Mouse (Mus musculus) liver, embryonic 16.5 days (tissue): ENCODE data around the gene Slc2a6. TPM values are rescaled to one million over a fixed set of nuclear protein-coding genes. Genes with fewer than 3 reads are reported as not detected.

Experiments used
- ATAC-seq: fragments of 200-750 bp; cut with Nextera tagmentation; 2 replicates; pipeline ENCODE4 v1.8.0; 2017; ENCODE audit warnings: low read depth, mild to moderate bottlenecking, moderate number of reproducible peaks, moderate library complexity
- H3K27ac ChIP-seq: fragments of 300-500 bp; sonication (generic); 2 replicates; pipeline ENCODE4 v1.5.1; 2014; ENCODE audit warnings: mild to moderate bottlenecking, low read length
- H3K27me3 ChIP-seq: fragments of 300-500 bp; sonication (generic); 2 replicates; pipeline ENCODE4 v1.6.1; 2014; ENCODE audit warnings: low read depth, low read length, mixed read lengths; ENCODE audit not compliant: control insufficient read depth, insufficient read depth
- H3K36me3 ChIP-seq: fragments of 300-500 bp; sonication (generic); 2 replicates; pipeline ENCODE4 v1.6.1; 2014; ENCODE audit warnings: mild to moderate bottlenecking; ENCODE audit not compliant: control insufficient read depth, insufficient read depth
- H3K4me1 ChIP-seq: fragments of 300-500 bp; sonication (generic); 2 replicates; pipeline ENCODE4 v1.6.1; 2014; ENCODE audit warnings: low read depth, low read length, mixed read lengths; ENCODE audit not compliant: control insufficient read depth
- H3K4me2 ChIP-seq: fragments of 300-500 bp; sonication (generic); 2 replicates; pipeline ENCODE4 v1.6.1; 2014; ENCODE audit warnings: low read depth, low read length, mixed read lengths
- H3K4me3 ChIP-seq: fragments of 300-500 bp; sonication (generic); 2 replicates; pipeline ENCODE4 v1.5.1; 2014; ENCODE audit warnings: low read depth, mild to moderate bottlenecking, low read length
- H3K9ac ChIP-seq: fragments of 300-500 bp; sonication (generic); 2 replicates; pipeline ENCODE4 v1.6.1; 2014; ENCODE audit warnings: low read depth, low read length
- H3K9me3 ChIP-seq: fragments of 300-500 bp; sonication (generic); replicated peaks from 2 replicates; pipeline ENCODE4 v1.6.1; 2016; ENCODE audit warnings: low read length; ENCODE audit not compliant: control insufficient read depth
- WGBS: fragments of 180-500 bp; shearing (Covaris S2); extraction: QIAGEN DNeasy Blood & Tissue Kit; methylation state at CpG from one replicate; pipeline ENCODE4 v1.1.7; 2014; ENCODE audit not compliant: insufficient replicate concordance; 5-methylcytosine and 5-hydroxymethylcytosine counted together
- polyA plus RNA-seq: library from polyadenylated mRNA; unstranded; fragments of >200 nt; fragmentation: Nextera tagmentation; extraction: Ambion mirVana; gene quantifications from 2 replicates; pipeline ENCODE4 v1.2.1, GENCODE M21; 2015

Gene Slc2a6
- polyA plus RNA-seq = 0.32 and 0.40 TPM in 2 replicates

GRCm38 (mm10) chr2:27027618-27028436 lies at the start of gene Slc2a6:
TSS of gene Slc2a6 (minus strand) at chr2:27027998.
- Histone ChIP-seq H3K27me3 (peaks cover 5% of the 10 kb centered on the region), H3K4me2 (peak within 1 kb of the TSS; percentile 43), H3K4me1 (peaks cover 9% of the 10 kb centered on the region), H3K9ac (no peak within 1 kb of the TSS), H3K27ac (no peak within 1 kb of the TSS), H3K36me3 (no peaks in the 10 kb centered on the region), H3K4me3 (0 out of 2 replicates have a peak within 1 kb of the TSS, but pooled peaks have one; percentile 25), H3K9me3 (no peaks in the 10 kb centered on the region)
- peak; percentile 90 for ATAC-seq
- WGBS = 2% methylated on average over 38 of the region's 38 CpGs

DNA sequence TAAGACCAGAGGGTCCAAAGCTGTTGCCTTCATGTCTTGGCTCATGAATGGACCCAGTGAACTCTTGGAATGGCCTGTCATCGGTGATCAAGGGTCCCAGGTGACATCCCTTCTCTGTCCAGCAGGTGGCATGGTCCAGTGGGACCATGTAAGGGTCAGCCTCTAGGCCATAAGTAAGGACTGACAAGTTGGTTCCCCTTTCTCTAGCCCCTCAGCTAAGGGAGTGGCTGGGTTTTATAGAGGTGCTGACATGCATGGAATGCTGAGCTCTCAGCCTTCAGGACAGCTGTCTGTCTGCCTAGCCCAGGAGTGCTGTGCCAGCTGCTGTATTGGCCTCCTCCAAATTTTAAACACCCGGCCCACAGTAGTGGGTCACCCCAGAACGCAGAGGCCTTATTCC lies 47.7 kb upstream of the Slc2a6 start:
- Histone ChIP-seq H3K27me3 (peaks cover 3% of the 10 kb centered on the region), H3K4me2 (no peak overlapping the region), H3K9ac (no peak overlapping the region), H3K36me3 (no peaks in the 10 kb centered on the region), H3K9me3 (no peaks in the 10 kb centered on the region), H3K4me1 (0 out of 2 replicates have a peak, but pooled peaks cover 4% of the 10 kb centered on the region), H3K4me3 (no peak overlapping the region), H3K27ac (no peak overlapping the region)
- WGBS = 38% methylated on average over 3 of the region's 3 CpGs
- ATAC-seq = no peak

DNA sequence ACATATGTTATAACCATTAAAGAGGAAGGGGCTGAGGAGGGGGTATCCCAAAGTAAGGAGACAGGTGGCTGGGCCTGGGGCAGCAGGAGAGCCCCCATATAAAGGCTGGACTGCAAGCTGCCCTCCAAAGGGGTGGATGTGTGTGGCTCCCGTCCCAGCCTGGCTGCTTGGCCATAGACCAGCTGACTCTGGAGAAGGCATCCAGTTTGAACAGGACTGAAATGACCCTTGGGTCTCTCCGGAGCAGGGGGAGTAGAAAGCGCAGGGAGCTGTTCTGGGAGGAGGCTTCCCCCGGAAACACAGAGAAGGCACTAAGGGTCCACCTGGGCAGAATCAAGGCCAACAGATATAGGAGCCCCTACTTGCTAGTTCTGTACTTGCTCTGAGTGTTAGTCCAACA lies 47.0 kb upstream of the Slc2a6 start:
- Histone ChIP-seq H3K4me1 (0 out of 2 replicates have a peak, but pooled peaks cover 4% of the 10 kb centered on the region), H3K4me3 (no peak overlapping the region), H3K4me2 (no peak overlapping the region), H3K27ac (no peak overlapping the region), H3K27me3 (peaks cover 3% of the 10 kb centered on the region), H3K36me3 (no peaks in the 10 kb centered on the region), H3K9me3 (no peaks in the 10 kb centered on the region), H3K9ac (no peak overlapping the region)
- WGBS = 65% methylated on average over 4 of the region's 4 CpGs
- no peak for ATAC-seq

DNA sequence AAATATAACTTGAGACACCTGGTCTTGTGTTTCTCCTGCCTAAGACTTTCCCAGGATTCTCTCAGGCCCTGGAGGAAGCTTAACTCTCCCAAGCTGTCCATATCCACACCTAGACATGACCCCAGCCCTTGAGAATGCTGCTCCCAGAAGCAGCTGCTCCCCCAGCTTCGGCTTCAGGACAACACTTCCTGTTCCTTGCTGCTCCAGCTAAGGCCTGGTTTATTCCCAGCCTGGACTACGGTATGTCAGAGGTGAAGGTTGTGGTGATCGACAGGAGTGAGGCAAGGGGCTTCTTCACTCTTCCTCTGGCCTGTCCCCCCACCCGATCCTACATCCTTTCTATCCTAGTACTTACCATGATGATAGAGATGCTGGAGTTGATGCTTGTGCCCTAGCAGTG lies 45.6 kb upstream of the Slc2a6 start:
- 46% methylated on average over 4 of the region's 4 CpGs for WGBS
- no peak overlapping the region for H3K27ac ChIP-seq
- H3K9ac ChIP-seq = no peak overlapping the region
- H3K4me3 ChIP-seq = no peak overlapping the region
- no peaks in the 10 kb centered on the region for H3K4me1 ChIP-seq
- H3K9me3 ChIP-seq = no peaks in the 10 kb centered on the region
- peaks cover under 1% of the 10 kb centered on the region; the same call in 1 of the 2 replicates for H3K27me3 ChIP-seq
- ATAC-seq = no peak
- H3K36me3 ChIP-seq = no peaks in the 10 kb centered on the region
- no peak overlapping the region for H3K4me2 ChIP-seq

DNA sequence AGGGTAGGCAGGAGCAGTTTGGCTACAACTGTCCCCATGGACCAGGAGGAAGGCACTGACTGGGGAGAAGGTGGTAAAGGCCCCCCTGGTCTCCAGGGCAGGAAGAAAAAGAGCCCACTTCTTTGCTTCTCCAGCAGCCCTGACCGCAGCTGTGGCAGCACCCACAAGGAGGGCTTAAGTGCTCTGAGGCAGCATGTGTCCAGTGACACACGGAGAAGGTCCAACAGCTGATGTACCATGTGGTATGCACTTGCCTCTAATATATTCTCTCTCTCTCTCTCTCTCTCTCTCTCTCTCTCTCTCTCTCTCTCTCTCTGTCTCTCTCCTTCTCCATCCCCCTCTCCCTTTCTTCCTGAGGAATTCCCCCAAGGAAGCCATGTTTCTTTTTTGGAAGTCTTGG lies 44.2 kb upstream of the Slc2a6 start, which contains the start of gene Mymk:
TSS of gene Mymk (minus strand) at position 202 of the 400 bp plus-strand sequence.
- Histone ChIP-seq H3K27ac (no peak within 1 kb of the TSS), H3K9ac (no peak within 1 kb of the TSS), H3K36me3 (no peaks in the 10 kb centered on the region), H3K9me3 (no peaks in the 10 kb centered on the region), H3K4me2 (no peak within 1 kb of the TSS), H3K4me3 (no peak within 1 kb of the TSS), H3K4me1 (no peaks in the 10 kb centered on the region), H3K27me3 (no peaks in the 10 kb centered on the region)
- 56% methylated on average over 2 of the region's 2 CpGs for WGBS
- no peak for ATAC-seq

DNA sequence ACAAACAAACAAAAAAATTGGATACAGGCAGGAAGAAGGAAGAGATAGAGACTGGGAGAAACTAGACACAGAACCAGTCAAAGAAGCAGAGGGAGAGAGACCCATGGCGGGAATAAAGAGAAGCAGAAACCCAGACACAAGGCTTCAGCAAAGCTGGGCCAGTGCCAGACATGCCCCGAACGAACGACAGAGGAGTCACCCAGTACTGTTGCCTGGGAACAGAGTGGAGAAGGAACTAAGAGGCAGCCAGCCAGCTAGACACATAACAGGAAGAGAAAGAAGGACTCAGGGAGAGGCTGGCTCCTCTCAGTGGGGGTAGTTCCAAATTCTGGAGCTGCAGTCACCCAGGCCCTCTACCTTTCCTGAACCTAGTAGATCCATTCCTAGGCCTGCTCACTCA lies 43.3 kb upstream of the Slc2a6 start:
- H3K4me3 ChIP-seq = no peak overlapping the region
- no peaks in the 10 kb centered on the region for H3K27me3 ChIP-seq
- WGBS = 17% methylated on average over 4 of the region's 4 CpGs
- no peak overlapping the region for H3K9ac ChIP-seq
- H3K4me2 ChIP-seq = no peak overlapping the region
- no peaks in the 10 kb centered on the region for H3K9me3 ChIP-seq
- no peak for ATAC-seq
- no peaks in the 10 kb centered on the region for H3K36me3 ChIP-seq
- H3K27ac ChIP-seq = no peak overlapping the region
- H3K4me1 ChIP-seq = no peaks in the 10 kb centered on the region

- Histone ChIP-seq H3K9ac (no peak overlapping the region), H3K27me3 (no peaks in the 10 kb centered on the region), H3K27ac (no peak overlapping the region), H3K9me3 (no peaks in the 10 kb centered on the region), H3K4me2 (no peak overlapping the region), H3K4me1 (no peaks in the 10 kb centered on the region), H3K36me3 (no peaks in the 10 kb centered on the region), H3K4me3 (no peak overlapping the region)
- 40% methylated on average over 2 of the region's 2 CpGs for WGBS
- ATAC-seq = no peak
These were observed 42.5 kb upstream of the Slc2a6 start for GRCm38 (mm10) chr2:27070247-27070813.

DNA sequence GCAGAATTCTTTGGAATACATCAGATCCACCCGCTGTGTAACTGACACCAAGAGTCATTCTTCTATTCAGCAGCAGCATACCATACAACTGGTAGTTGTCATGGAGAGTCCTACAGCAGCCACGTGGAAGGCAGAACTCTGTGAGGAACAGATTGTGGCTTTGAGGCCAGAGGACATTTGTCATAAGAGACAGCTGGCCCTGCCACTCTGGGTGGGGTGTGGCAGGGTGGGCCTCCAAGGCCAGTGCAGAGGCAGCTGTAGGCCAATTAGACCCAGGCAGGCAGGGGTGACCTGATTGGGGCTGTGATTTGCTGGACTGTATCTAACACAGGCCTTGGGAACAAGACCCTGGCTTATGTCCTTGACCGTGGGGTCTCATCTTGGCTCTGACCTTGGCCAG lies 41.8 kb upstream of the Slc2a6 start:
- Histone ChIP-seq H3K36me3 (no peaks in the 10 kb centered on the region), H3K4me2 (no peak overlapping the region), H3K9ac (no peak overlapping the region), H3K4me1 (no peaks in the 10 kb centered on the region), H3K27ac (no peak overlapping the region), H3K9me3 (no peaks in the 10 kb centered on the region), H3K27me3 (no peaks in the 10 kb centered on the region), H3K4me3 (no peak overlapping the region)
- no peak for ATAC-seq
- 49% methylated on average over 3 of the region's 3 CpGs for WGBS

- ATAC-seq = no peak
- 38% methylated on average over 2 of the region's 2 CpGs for WGBS
- H3K9ac ChIP-seq = no peak overlapping the region
- H3K27me3 ChIP-seq = no peaks in the 10 kb centered on the region
- H3K4me1 ChIP-seq = no peaks in the 10 kb centered on the region
- H3K27ac ChIP-seq = no peak overlapping the region
- no peak overlapping the region for H3K4me3 ChIP-seq
- H3K9me3 ChIP-seq = no peaks in the 10 kb centered on the region
- H3K4me2 ChIP-seq = no peak overlapping the region
- H3K36me3 ChIP-seq = no peaks in the 10 kb centered on the region
These were observed 40.2 kb upstream of the Slc2a6 start for GRCm38 (mm10) chr2:27067996-27068395.
